Mouse (Mus musculus) CH12.LX (cell line): ENCODE measurements at regions not wholly inside any gene's neighbourhood (a gene's known extent, or its start where the extent isn't known, plus 50 kb on each side); places are given as distances from the start of the nearest gene placed in this dataset.

ENCODE experiments used
- CHD2 ChIP-seq: IDR thresholded peaks from 2 replicates; pipeline ENCODE4 v1.6.1; 2011; ENCODE audit warnings: low read length, improper control_type of control experiment
- CTCF ChIP-seq, 2 experiments: IDR thresholded peaks in 1 of 2; conservative IDR thresholded peaks in 1 of 2; 2 replicates each; pipeline ENCODE4 v1.5.1; 2011 to 2012; ENCODE audit warnings: low read depth in 2 of 2, low read length in 2 of 2, improper control_type of control experiment in 1 of 2, inconsistent platforms in 1 of 2, mild to moderate bottlenecking in 1 of 2, moderate library complexity in 1 of 2
- ELF1 ChIP-seq: IDR thresholded peaks from 2 replicates; pipeline ENCODE4 v1.6.1; 2014; ENCODE audit warnings: low read depth, mild to moderate bottlenecking, inconsistent platforms, low read length, improper control_type of control experiment
- HCFC1 ChIP-seq: IDR thresholded peaks from 2 replicates; pipeline ENCODE4 v1.6.1; 2012; ENCODE audit warnings: low read depth, mild to moderate bottlenecking, inconsistent platforms, low read length, improper control_type of control experiment
- JUND ChIP-seq: conservative IDR thresholded peaks from 2 replicates; pipeline ENCODE4 v1.6.1; 2011; ENCODE audit warnings: low read depth, low read length, improper control_type of control experiment
- MAFK ChIP-seq: IDR thresholded peaks from 2 replicates; pipeline ENCODE4 v1.6.1; 2011; ENCODE audit warnings: low read length, improper control_type of control experiment; ENCODE audit not compliant: insufficient replicate concordance
- MEF2A ChIP-seq: IDR thresholded peaks from 2 replicates; pipeline ENCODE4 v1.6.1; 2014; ENCODE audit warnings: low read depth, mild to moderate bottlenecking, inconsistent platforms, low read length, improper control_type of control experiment, borderline replicate concordance
- MYC ChIP-seq: IDR thresholded peaks from 2 replicates; pipeline ENCODE4 v1.6.1; 2011; ENCODE audit warnings: low read depth, mild to moderate bottlenecking, improper control_type of control experiment, low read length
- POLR2A ChIP-seq: IDR thresholded peaks from 2 replicates; pipeline ENCODE4 v1.6.1; 2011; ENCODE audit warnings: low read depth, mild to moderate bottlenecking, improper control_type of control experiment, low read length
- RAD21 ChIP-seq: IDR thresholded peaks from 2 replicates; pipeline ENCODE4 v1.6.1; 2011; ENCODE audit warnings: low read depth, mild to moderate bottlenecking, low read length, improper control_type of control experiment, moderate library complexity
- RCOR1 ChIP-seq: conservative IDR thresholded peaks from 2 replicates; pipeline ENCODE4 v1.6.1; 2012; ENCODE audit warnings: low read depth, mild to moderate bottlenecking, inconsistent platforms, low read length, improper control_type of control experiment
- TBP ChIP-seq: conservative IDR thresholded peaks from 2 replicates; pipeline ENCODE4 v1.6.1; 2011; ENCODE audit warnings: low read depth, low read length, improper control_type of control experiment
- ZNF384 ChIP-seq: IDR thresholded peaks from 2 replicates; pipeline ENCODE4 v1.6.1; 2012; ENCODE audit warnings: low read depth, low read length, improper control_type of control experiment, inconsistent platforms

- TF ChIP-seq MAFK: no peak
- TF ChIP-seq POLR2A: no peak
- no peak for TF ChIP-seq CHD2
- TF ChIP-seq CTCF (conservative IDR thresholded peaks at IDR 0.05 in 1 of 2, IDR thresholded peaks at IDR 0.05 in 1 of 2; ENCODE audit: low read depth in 2 of 2, low read length in 2 of 2): peak in 1 of 2 experiments; percentile 68; a peak in 2 of 4 replicates
- TF ChIP-seq ZNF384: peak; percentile 62; the same call in 1 of the 2 replicates
- TF ChIP-seq TBP: no peak
- peak; percentile 79 for TF ChIP-seq RAD21
- no peak for TF ChIP-seq JUND
- TF ChIP-seq HCFC1: no peak
- no peak for TF ChIP-seq MEF2A
- no peak for TF ChIP-seq RCOR1
- no peak for TF ChIP-seq ELF1
- no peak for TF ChIP-seq MYC
These were observed 545.7 kb downstream of the Mat2b start for GRCm38 (mm10) chr11:40149312-40149711.
